ENCODE assay signal across 10 mouse cellular contexts in the genomic region with DNA sequence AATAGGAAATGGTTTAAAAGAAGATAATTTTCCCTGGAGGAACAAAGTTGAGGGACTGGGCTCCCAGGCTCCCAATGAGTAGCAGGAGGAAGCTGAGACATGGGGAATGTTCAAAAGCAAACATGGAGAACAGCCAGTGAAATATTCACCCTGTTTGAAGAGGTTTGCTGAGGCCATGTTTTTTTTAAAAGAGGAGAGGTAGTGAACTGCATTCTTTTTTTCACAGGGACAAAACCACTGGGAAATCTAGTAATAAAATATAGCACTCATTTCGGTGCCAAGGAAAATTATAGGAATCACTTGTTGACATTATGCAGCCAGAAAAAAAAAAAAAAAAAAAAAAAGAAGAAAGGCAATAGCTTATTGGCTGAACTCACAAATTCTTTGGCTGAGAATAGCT.
"Had no signal": no experiment of that assay in that cellular context is flagged by ENCODE, and none has a peak within 500 bp of the region (broad histone marks: within the 10 kb centered on the region; RNA-seq: fewer than 3 reads in every experiment).

No protein-coding gene starts in this region.

- H3K27ac ChIP-seq: left cerebral cortex, adult 2 months; liver, embryonic 14.5 days; midbrain, embryonic 12.5 days; stomach, embryonic 15.5 days had no signal

- H3K27me3 ChIP-seq: midbrain, embryonic 12.5 days; stomach, embryonic 15.5 days had no signal

- DNase-seq: kidney, postnatal 25 days; lung, adult 18-20 months; right cerebral cortex, postnatal 14 days; thymus, postnatal 4 days had no signal

- H3K4me3 ChIP-seq: left cerebral cortex, adult 2 months; midbrain, embryonic 12.5 days; stomach, embryonic 15.5 days had no signal

- H3K9me3 ChIP-seq: midbrain, embryonic 12.5 days; stomach, embryonic 15.5 days had no signal

- ATAC-seq: inflammation-experienced regulatory T-cells, adult 6 months; intestine, postnatal 0 days had no signal

- H3K4me1 ChIP-seq: midbrain, embryonic 12.5 days; stomach, embryonic 15.5 days had no signal

- H3K9ac ChIP-seq: liver, embryonic 14.5 days; midbrain, embryonic 12.5 days; stomach, embryonic 15.5 days had no signal

- H3K4me2 ChIP-seq: midbrain, embryonic 12.5 days; stomach, embryonic 15.5 days had no signal

- H3K36me3 ChIP-seq: midbrain, embryonic 12.5 days; stomach, embryonic 15.5 days had no signal
